Mouse (Mus musculus): ENCODE measurements around the gene Psma2. TPM values are rescaled to one million over a fixed set of nuclear protein-coding genes. Genes with fewer than 3 reads are reported as not detected.

The Psma2 gene
- polyA plus RNA-seq, 1 experiment from 2014 or later: 232 TPM

Other genes starting within 250 kb of the Psma2 start
- gene Hecw1, start 90.0 kb upstream of the Psma2 start, polyA plus RNA-seq (2014; fragmentation: Nextera tagmentation; extraction: Ambion mirVana): 0.20 and 0.24 TPM in 2 replicates
- gene Mrpl32, start 75 bp upstream of the Psma2 start, polyA plus RNA-seq (2014; fragmentation: Nextera tagmentation; extraction: Ambion mirVana): 117 and 123 TPM in 2 replicates
- gene AW209491, start 16.9 kb downstream of the Psma2 start, polyA plus RNA-seq (2014; fragmentation: Nextera tagmentation; extraction: Ambion mirVana): 35.0 and 35.2 TPM in 2 replicates

Measured in limb, embryonic 11.5 days (tissue).